Mouse (Mus musculus) hindbrain, embryonic 11.5 days (tissue): Measurements from ENCODE around the gene Sez6l. TPM values are rescaled to one million over a fixed set of nuclear protein-coding genes. Genes with fewer than 3 reads are reported as not detected.

Experiments used
- polyA plus RNA-seq: library from polyadenylated mRNA; unstranded; fragments of >200 nt; fragmentation: Nextera tagmentation; extraction: Ambion mirVana; gene quantifications from 2 replicates; pipeline ENCODE4 v1.2.1, GENCODE M21; 2014

The Sez6l gene
- polyA plus RNA-seq, 1 experiment from 2014 or later, result 5.1 TPM

Other genes with a start within 250 kb of the Sez6l start
- 49.8 and 50.5 TPM in 2 replicates for gene Srrd, start 234.1 kb downstream of the Sez6l start, polyA plus RNA-seq
- 29.8 and 30.0 TPM in 2 replicates for gene Hps4, start 234.1 kb downstream of the Sez6l start, polyA plus RNA-seq
- 0.13 and 0.26 TPM in 2 replicates for gene Gm6583, start 221.2 kb downstream of the Sez6l start, polyA plus RNA-seq
- 26.0 and 41.6 TPM in 2 replicates for gene Asphd2, start 182.3 kb downstream of the Sez6l start, polyA plus RNA-seq
- gene Gm6588, start 127.8 kb downstream of the Sez6l start, polyA plus RNA-seq, result 0.14 and 0.28 TPM in 2 replicates